Mouse (Mus musculus): ENCODE results near the gene Ubald1.

DNA sequence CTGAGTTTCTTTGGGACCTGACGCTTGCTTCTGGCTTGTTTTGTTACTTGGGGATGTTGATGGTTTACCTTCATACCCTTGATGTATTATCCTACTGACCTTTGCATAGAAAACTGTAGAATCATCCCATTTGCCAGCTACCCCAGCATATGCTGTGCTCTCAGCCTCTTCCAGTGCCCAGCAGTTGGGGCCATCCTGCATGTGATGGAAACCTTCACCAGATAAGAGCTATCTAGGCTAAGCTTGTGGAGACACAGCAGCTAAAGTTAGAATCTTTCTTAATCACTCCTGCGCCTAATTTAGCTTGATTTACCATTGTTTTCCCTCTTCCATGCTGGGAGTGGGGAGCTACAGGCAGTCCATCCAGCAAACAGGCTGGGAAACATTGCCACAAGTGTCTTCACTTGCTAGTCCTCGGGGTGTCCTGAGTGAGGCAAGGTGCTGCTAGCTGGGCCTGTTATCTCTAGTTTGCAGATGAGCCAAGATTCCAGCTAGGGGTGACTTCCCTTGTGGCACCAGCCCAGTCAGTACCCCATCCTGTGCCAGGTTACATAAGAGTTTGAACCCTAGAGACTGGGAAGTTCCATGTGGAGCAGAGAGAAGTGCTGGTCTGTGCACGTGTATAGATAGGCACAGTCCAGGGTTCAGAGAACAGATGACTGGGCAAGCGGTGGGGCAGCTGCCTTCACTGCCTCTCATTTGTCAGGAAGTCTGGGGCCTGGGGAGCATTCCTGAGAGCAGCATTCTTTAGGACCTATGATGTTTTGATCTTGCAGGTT, 16.3 kb upstream of the Ubald1 start:
- no peak for TF ChIP-seq CTCF (IDR thresholded peaks at IDR 0.05; ENCODE audit: control insufficient read depth, insufficient read depth, insufficient replicate concordance, low read depth, low read length)
- no peak for TF ChIP-seq POLR2A (IDR thresholded peaks at IDR 0.05; ENCODE audit: control insufficient read depth, low read depth, low read length)
